Mouse (Mus musculus): Measurements from ENCODE around the gene Kyat3. TPM values are rescaled to one million over a fixed set of nuclear protein-coding genes. Genes with fewer than 3 reads are reported as not detected.
"Not testable (repeated sequence)": the region's sequence is repeated elsewhere in the genome, so short reads cannot be mapped to it uniquely, and the experiment has no call there.

Gene Kyat3
- polyA plus RNA-seq, 1 experiment from 2014 or later: 5.2 TPM

DNA sequence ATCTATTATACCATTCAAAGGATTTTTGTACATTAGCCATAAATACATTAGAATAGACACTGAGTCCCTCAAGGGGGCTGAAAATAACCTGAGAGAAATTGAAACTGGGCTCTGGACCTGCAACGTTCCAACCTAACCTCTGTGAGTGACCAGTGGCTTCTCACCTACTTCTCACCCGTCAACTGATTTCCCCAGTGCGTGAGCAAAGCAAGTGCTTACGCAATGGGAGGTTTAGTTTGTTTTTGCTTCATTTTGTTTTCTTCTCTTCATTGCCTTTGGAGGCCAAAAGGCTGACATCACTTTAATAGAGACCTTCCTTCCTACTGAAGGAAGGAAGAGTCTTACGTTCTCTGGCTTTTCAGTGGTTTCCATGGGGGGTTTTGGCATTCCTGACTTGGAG lies 10.5 kb downstream of the Kyat3 start:
- H3K9me3 ChIP-seq: no peaks in the 10 kb centered on the region
- H3K27me3 ChIP-seq: no peaks in the 10 kb centered on the region
- no peak for ATAC-seq (replicated peaks)
- no peak overlapping the region for H3K9ac ChIP-seq (replicated peaks)
- H3K4me1 ChIP-seq: no peaks in the 10 kb centered on the region
- no peaks in the 10 kb centered on the region for H3K36me3 ChIP-seq
- WGBS: 94% methylated on average over 5 of the region's 5 CpGs
- H3K4me2 ChIP-seq (replicated peaks): no peak overlapping the region
- no peak overlapping the region for H3K27ac ChIP-seq (replicated peaks)
- H3K4me3 ChIP-seq: no peak overlapping the region

DNA sequence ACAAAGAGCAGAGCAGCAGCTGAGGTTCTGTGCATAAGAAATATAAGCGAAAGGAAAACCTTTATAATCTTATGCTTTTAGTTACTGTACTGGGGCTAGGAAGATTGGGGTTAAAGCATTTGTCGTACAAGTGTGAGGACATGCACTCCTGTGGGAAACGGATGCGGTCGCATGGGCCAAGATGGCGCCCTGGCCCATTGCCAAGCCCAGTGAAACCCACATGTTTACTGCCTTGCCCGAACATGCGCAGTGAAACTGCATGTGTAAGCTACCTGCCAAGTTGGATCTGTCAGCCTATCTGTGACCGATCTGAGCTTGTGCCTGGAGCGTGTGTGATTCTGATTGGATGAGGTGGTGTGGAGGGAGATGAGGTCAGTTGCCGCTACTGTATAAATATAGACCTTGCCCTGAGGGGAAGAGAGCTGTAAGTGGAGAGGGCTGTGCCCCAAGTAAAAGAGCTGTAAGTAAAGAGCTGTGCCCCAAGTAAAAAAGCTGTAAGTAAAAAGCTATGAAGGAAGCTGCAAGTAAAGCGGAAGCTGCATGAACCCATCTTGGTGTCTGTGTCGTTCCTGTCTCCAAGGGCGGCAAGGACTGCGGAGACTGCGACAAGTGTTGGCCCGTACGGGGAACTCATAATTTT lies 11.7 kb downstream of the Kyat3 start:
- not testable (repeated sequence) for ATAC-seq (replicated peaks); H3K9me3 ChIP-seq; H3K9ac ChIP-seq (replicated peaks); H3K4me3 ChIP-seq; H3K27me3 ChIP-seq; H3K4me2 ChIP-seq (replicated peaks); H3K4me1 ChIP-seq; H3K27ac ChIP-seq (replicated peaks); H3K36me3 ChIP-seq
- 94% methylated on average over 18 of the region's 18 CpGs for WGBS

DNA sequence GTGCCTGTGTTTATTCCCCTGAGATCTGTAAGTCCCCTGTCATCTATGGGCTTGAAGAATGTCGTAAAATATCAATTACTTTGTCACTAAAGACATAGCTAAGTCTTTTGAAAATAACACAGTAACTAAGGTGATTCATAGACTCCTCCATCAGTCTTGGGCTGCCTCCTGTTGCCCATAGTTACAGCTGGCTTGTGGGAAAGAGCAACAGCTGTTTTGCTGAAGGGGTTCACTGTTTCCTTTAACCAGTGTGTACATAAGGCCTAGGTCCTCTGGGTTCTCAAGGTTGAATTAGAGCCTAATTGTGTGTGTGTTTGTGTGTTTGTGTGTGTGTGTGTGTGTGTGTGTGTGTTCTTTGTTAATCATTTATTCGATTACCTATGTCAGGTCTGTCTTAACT lies 24.6 kb downstream of the Kyat3 start:
- Histone ChIP-seq H3K4me1 (no peaks in the 10 kb centered on the region), H3K27ac (replicated peaks) (no peak overlapping the region), H3K36me3 (no peaks in the 10 kb centered on the region), H3K9ac (replicated peaks) (no peak overlapping the region), H3K4me2 (replicated peaks) (no peak overlapping the region), H3K9me3 (no peaks in the 10 kb centered on the region), H3K4me3 (no peak overlapping the region), H3K27me3 (no peaks in the 10 kb centered on the region)
- ATAC-seq (replicated peaks): no peak
- WGBS: 83% methylated on average over 2 of the region's 2 CpGs

DNA sequence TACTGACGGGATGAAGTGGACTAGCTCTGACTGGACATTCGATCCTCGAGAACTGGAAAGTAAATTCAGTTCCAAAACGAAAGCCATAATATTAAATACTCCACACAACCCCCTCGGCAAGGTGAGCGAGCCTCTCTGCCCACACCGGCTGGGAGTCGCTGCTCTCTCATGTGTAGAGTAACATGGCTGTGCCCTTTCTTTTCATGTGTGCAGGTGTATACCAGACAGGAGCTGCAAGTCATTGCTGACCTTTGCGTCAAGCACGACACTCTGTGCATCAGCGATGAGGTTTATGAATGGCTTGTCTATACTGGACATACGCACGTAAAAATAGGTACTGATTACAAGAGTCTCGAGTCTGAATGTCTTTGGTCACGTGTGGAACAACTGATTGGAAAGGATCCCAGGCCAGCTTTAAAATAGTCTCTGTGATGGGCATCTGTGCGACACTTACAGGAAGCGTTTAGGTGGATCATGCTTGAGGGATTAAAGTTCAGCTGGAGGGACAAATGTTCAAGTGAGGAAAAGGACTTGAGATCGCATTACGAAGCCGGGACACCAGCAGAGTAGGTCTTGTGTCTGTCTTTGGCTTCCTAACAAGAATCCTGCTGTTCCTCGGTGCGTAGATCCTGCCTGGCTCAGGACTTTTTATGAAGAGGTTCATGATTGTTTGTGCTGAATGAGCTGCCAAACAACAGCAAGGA lies 25.3 kb downstream of the Kyat3 start:
- Histone ChIP-seq H3K27ac (replicated peaks) (no peak overlapping the region), H3K4me1 (no peaks in the 10 kb centered on the region), H3K4me3 (no peak overlapping the region), H3K4me2 (replicated peaks) (no peak overlapping the region), H3K9me3 (no peaks in the 10 kb centered on the region), H3K9ac (replicated peaks) (no peak overlapping the region), H3K27me3 (no peaks in the 10 kb centered on the region), H3K36me3 (no peaks in the 10 kb centered on the region)
- no peak for ATAC-seq (replicated peaks)
- 88% methylated on average over 22 of the region's 22 CpGs for WGBS

DNA sequence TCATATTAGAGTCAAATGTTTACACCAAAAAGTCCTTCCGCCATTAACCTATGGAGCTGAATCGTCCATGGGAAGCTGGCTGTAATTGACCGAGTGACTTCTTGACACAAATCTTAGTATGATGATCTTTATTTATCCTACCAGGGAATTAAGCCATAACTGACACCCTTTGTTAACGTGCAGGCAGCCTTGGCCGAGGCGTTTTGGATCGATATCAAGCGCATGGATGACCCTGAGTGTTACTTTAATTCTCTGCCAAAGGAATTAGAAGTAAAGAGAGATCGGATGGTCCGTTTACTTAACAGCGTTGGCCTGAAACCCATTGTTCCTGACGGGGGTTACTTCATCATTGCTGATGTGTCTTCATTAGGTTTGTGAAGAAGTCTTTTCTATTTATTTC lies 33.4 kb downstream of the Kyat3 start:
- Histone ChIP-seq H3K4me2 (replicated peaks) (no peak overlapping the region), H3K9ac (replicated peaks) (no peak overlapping the region), H3K9me3 (no peaks in the 10 kb centered on the region), H3K27ac (replicated peaks) (no peak overlapping the region), H3K27me3 (no peaks in the 10 kb centered on the region), H3K4me3 (no peak overlapping the region), H3K36me3 (no peaks in the 10 kb centered on the region), H3K4me1 (no peaks in the 10 kb centered on the region)
- ATAC-seq (replicated peaks): no peak
- WGBS: 85% methylated on average over 12 of the region's 12 CpGs

DNA sequence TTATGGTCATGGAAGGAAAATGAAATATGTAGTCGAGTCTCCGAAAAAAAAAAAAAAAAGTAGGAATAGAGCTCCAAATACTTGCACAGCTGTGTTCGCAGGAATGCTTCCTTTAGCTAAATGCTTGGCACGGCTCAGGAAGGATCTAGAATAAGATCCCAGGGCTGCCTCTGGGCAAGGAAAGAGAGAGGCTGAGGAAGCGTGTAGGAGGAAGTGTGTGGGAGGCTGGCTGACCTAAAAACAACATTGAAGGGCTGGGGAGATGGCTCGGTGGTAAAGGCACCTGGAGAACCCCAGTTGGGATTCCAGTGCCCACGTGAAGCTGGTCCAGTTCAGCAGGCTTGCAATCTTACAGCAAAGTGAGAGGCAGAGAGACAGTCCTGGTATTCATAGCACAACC lies 40.0 kb downstream of the Kyat3 start:
- H3K9me3 ChIP-seq: no peaks in the 10 kb centered on the region
- H3K4me3 ChIP-seq: no peak overlapping the region
- no peaks in the 10 kb centered on the region for H3K4me1 ChIP-seq
- 84% methylated on average over 7 of the region's 7 CpGs for WGBS
- H3K27me3 ChIP-seq: no peaks in the 10 kb centered on the region
- H3K4me2 ChIP-seq (replicated peaks): no peak overlapping the region
- no peak for ATAC-seq (replicated peaks)
- H3K27ac ChIP-seq (replicated peaks): no peak overlapping the region
- H3K36me3 ChIP-seq: no peaks in the 10 kb centered on the region
- H3K9ac ChIP-seq (replicated peaks): no peak overlapping the region

DNA sequence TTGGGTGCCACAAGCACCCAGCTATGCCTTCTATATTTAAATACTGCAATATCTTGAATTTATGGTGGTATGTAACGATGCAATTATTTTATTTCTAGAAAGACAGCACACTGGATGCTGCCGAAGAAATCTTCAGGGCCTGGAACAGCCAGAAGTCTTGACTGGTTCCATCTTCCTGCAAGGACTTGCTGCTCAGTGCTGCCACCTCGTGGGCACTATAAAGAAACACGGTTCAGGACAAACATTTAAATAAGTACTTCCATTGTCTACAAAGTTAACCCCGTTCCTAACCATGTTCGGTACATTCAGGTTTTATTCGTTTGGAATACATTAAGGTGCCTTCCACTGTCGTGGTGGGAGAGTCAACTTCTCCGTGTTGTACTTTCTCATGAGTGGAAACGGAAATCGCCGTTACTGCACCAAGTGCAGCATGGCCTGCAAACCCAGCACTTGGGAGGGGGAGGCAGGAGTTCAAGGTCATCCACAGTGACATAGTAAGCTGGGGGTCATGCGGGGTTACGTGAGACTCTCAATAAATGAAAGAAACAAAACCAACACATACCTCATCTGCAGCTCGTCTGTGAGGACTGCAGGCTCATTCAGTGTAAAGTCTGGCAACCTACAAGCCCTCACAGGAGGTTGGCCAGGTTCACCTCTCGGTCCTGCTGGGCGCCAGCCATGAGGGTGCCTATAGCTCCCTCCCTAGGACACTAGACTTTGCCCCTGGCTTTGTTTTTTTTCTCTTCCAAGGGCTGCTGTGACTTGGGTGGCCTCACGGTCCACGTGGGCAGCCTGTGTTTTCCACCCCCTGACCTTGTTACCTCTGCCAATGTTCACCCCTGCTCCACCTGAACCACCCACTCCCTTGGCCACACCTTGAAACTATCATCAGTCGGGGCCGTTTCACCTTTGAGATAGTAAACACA lies 43.4 kb downstream of the Kyat3 start:
- Histone ChIP-seq H3K27ac (replicated peaks) (no peak overlapping the region), H3K36me3 (no peaks in the 10 kb centered on the region), H3K4me1 (no peaks in the 10 kb centered on the region), H3K4me3 (no peak overlapping the region), H3K4me2 (replicated peaks) (no peak overlapping the region), H3K9me3 (no peaks in the 10 kb centered on the region), H3K27me3 (no peaks in the 10 kb centered on the region), H3K9ac (replicated peaks) (no peak overlapping the region)
- ATAC-seq (replicated peaks): peak; percentile 54
- WGBS: 62% methylated on average over 21 of the region's 21 CpGs

DNA sequence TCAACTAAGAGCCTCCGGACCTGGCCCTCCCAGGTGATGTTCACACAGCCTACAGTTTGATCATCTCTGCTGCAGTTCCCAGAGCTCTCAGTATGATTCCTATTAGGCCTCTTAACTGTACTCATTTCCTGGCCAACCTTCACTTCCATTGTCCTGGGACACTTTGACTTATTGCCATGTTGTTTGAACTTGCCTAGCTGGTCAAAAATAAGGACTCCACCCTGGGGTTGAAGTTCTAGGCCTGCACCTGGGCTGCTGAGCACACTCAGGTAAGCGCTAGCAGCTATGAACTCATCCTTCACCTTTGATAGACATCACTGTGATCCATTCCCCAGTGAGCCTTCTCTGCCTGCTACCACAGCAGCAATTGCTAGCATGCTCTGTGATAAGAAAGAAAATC lies 44.2 kb downstream of the Kyat3 start:
- Histone ChIP-seq H3K27me3 (no peaks in the 10 kb centered on the region), H3K9ac (replicated peaks) (no peak overlapping the region), H3K36me3 (no peaks in the 10 kb centered on the region), H3K27ac (replicated peaks) (no peak overlapping the region), H3K4me3 (no peak overlapping the region), H3K4me1 (no peaks in the 10 kb centered on the region), H3K9me3 (no peaks in the 10 kb centered on the region), H3K4me2 (replicated peaks) (no peak overlapping the region)
- no peak for ATAC-seq (replicated peaks)
- WGBS: 90% methylated on average over 2 of the region's 2 CpGs

DNA sequence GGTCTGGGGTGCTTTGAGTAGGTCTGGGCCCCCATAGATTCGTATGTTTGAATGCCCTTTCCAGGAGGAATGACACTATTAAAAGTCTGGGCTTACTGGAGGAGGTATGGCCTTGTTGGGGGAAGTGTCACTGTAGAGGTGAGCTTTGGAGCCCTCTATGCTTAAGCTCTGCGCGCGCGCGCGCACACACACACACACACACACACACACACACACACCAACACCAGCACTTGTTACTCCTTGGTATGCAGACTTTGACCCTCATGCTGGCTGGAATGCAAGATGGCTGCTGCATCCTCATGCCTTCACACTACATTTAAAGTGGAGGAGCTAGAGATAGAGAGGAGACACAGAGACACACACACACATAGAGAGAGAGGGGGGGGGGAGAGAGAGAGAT lies 46.8 kb downstream of the Kyat3 start:
- Histone ChIP-seq H3K27ac (replicated peaks) (no peak overlapping the region), H3K4me2 (replicated peaks) (no peak overlapping the region), H3K27me3 (no peaks in the 10 kb centered on the region), H3K4me3 (no peak overlapping the region), H3K36me3 (no peaks in the 10 kb centered on the region), H3K9me3 (no peaks in the 10 kb centered on the region), H3K4me1 (no peaks in the 10 kb centered on the region), H3K9ac (replicated peaks) (no peak overlapping the region)
- no peak for ATAC-seq (replicated peaks)
- WGBS: 94% methylated on average over 7 of the region's 7 CpGs

DNA sequence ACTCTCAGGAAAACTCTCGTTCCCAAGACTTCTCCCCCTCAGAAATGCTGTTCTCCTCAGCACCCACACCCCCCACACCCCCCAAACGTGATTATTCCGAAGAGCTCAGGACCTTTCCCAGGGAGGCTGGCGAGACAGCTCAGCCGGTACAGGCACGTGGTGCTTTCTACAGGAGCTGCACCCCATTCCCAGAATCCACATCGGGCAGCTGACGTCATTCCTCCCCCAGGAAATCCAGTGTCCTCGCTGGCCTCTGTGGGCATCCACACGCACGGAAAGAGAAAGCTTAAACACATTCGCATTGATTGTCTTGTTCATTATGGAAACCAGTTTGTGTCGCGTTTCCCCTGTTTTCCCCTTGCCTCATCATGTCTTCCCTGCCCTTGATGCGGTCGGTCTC lies 48.3 kb downstream of the Kyat3 start:
- Histone ChIP-seq H3K9ac (replicated peaks) (no peak overlapping the region), H3K4me2 (replicated peaks) (no peak overlapping the region), H3K4me1 (no peaks in the 10 kb centered on the region), H3K36me3 (no peaks in the 10 kb centered on the region), H3K4me3 (no peak overlapping the region), H3K9me3 (no peaks in the 10 kb centered on the region), H3K27me3 (no peaks in the 10 kb centered on the region), H3K27ac (replicated peaks) (no peak overlapping the region)
- 83% methylated on average over 16 of the region's 16 CpGs for WGBS
- no peak for ATAC-seq (replicated peaks)

DNA sequence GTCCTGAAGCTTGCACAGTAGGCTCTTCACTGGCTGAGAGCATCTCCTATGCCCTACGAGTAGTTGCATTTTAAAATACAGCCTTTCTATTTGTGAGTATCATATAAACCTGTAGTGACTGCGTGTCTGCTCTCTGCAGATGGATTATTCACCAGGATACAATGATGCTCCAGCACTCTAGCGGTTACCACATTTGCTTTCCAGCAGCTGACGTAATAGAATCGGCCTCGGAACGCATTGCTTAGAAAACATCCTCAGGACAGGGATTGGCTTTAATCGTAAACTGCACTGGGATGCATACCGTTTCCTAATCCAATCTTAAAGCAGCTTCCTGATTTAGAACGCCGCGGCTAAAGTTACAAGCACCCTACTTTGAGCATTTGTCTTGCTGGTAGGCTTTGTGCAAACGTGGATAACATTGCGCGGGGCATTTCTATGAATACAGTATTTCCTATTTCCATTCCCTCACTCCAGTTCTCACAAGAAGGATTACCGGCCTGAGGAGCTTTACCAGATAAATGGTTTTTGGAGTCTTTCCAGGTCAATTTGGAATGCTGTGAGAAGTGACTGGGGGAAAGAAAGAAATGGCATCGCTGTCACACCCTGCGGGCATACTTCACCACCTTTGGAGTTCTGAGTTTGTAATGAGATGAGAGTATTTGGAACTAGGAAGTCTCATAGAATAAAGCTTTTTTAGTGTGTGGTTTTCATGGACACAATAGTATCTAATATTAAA lies 54.4 kb downstream of the Kyat3 start:
- Histone ChIP-seq H3K4me1 (no peaks in the 10 kb centered on the region), H3K27me3 (no peaks in the 10 kb centered on the region), H3K27ac (replicated peaks) (no peak overlapping the region), H3K36me3 (no peaks in the 10 kb centered on the region), H3K9ac (replicated peaks) (no peak overlapping the region), H3K4me2 (replicated peaks) (no peak overlapping the region), H3K4me3 (no peak overlapping the region), H3K9me3 (no peaks in the 10 kb centered on the region)
- ATAC-seq (replicated peaks): no peak
- WGBS: 78% methylated on average over 18 of the region's 18 CpGs

DNA sequence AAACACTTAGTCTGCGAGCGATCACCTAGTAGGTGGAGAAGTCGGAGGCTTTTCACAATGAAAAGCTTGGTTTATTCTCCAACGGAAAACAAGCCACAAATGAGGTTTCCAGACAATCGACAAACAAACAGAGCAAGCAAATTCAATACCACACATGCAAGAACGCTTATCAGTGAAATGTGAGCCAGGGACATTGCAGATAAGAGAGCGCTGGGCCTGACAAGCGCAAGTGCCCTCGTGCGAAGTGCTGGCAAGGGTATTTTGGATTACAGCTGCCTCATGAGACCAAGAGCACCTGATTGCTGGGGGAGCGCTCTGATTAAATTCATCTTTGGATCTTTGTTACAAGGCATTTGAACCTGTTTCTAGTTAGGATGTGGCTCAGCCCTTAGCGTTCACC lies 57.0 kb downstream of the Kyat3 start:
- no peak for ATAC-seq (replicated peaks)
- Histone ChIP-seq H3K27me3 (no peaks in the 10 kb centered on the region), H3K4me2 (replicated peaks) (no peak overlapping the region), H3K9me3 (no peaks in the 10 kb centered on the region), H3K4me1 (no peaks in the 10 kb centered on the region), H3K4me3 (no peak overlapping the region), H3K27ac (replicated peaks) (no peak overlapping the region), H3K36me3 (no peaks in the 10 kb centered on the region), H3K9ac (replicated peaks) (no peak overlapping the region)
- 75% methylated on average over 12 of the region's 12 CpGs for WGBS

Data from forebrain, embryonic 15.5 days (tissue).